Mouse (Mus musculus) MEL (cell line): Measurements from ENCODE around the gene Cep55. TPM values are rescaled to one million over a fixed set of nuclear protein-coding genes. Genes with fewer than 3 reads are reported as not detected.

Experiments
- DNase-seq: peaks from one replicate; pipeline ENCODE4 v3.0.0; 2011; ENCODE audit warnings: low read depth, low spot score
- H3K27ac ChIP-seq: 2 replicates; pipeline ENCODE4 v1.5.1; 2012; ENCODE audit warnings: low read depth, mild to moderate bottlenecking, control low read depth, low read length, moderate library complexity; ENCODE audit not compliant: control insufficient read depth
- H3K27me3 ChIP-seq, 2 experiments: fragments of 150-350 bp in 1 of 2; sonication (generic) in 1 of 2; 2 replicates each; pipeline ENCODE4 v1.6.1; 2012; ENCODE audit warnings: low read length in 2 of 2, mild to moderate bottlenecking in 2 of 2, improper control_type of control experiment in 1 of 2, moderate library complexity in 1 of 2; ENCODE audit not compliant: insufficient read depth in 2 of 2, control insufficient read depth in 1 of 2
- H3K36me3 ChIP-seq, 2 experiments: 2 replicates each; pipeline ENCODE4 v1.6.1; 2012 to 2014; ENCODE audit warnings: low read length in 2 of 2, improper control_type of control experiment in 1 of 2, inconsistent platforms in 1 of 2, mild to moderate bottlenecking in 1 of 2; ENCODE audit not compliant: insufficient read depth in 2 of 2, control insufficient read depth in 1 of 2
- H3K4me1 ChIP-seq, 2 experiments: fragments of 150-350 bp in 1 of 2; sonication (generic) in 1 of 2; 2 replicates each; pipeline ENCODE4 v1.6.1; 2012; ENCODE audit warnings: low read length in 2 of 2, improper control_type of control experiment in 1 of 2, mild to moderate bottlenecking in 1 of 2; ENCODE audit not compliant: insufficient read depth in 2 of 2, control insufficient read depth in 1 of 2
- H3K4me3 ChIP-seq, 2 experiments: fragments of 150-350 bp in 1 of 2; sonication (generic) in 1 of 2; 2 replicates each; pipeline ENCODE4 v1.5.1; 2012; ENCODE audit warnings: low read depth in 2 of 2, low read length in 2 of 2, mild to moderate bottlenecking in 2 of 2, moderate library complexity in 2 of 2, control low read depth in 1 of 2, improper control_type of control experiment in 1 of 2; ENCODE audit not compliant: control insufficient read depth in 1 of 2, insufficient read depth in 1 of 2
- H3K79me2 ChIP-seq: 2 replicates; pipeline ENCODE4 v1.6.1; 2012; ENCODE audit warnings: mild to moderate bottlenecking, low read length, moderate library complexity; ENCODE audit not compliant: control insufficient read depth, poor library complexity, insufficient read depth
- H3K9ac ChIP-seq: 2 replicates; pipeline ENCODE4 v1.6.1; 2012; ENCODE audit warnings: low read depth, mild to moderate bottlenecking, control low read depth, low read length, moderate library complexity; ENCODE audit not compliant: control insufficient read depth, poor library complexity, severe bottlenecking
- H3K9me3 ChIP-seq: fragments of 150-350 bp; sonication (generic); replicated peaks from 2 replicates; pipeline ENCODE4 v1.6.1; 2012; ENCODE audit warnings: mild to moderate bottlenecking, low read length, improper control_type of control experiment, moderate library complexity; ENCODE audit not compliant: insufficient read depth
- BHLHE40 ChIP-seq: IDR thresholded peaks from 2 replicates; pipeline ENCODE4 v1.6.1; 2012; ENCODE audit warnings: low read depth, mild to moderate bottlenecking, inconsistent platforms, low read length, improper control_type of control experiment, borderline replicate concordance
- CTCF ChIP-seq, 3 experiments: IDR thresholded peaks in 2 of 3; conservative IDR thresholded peaks in 1 of 3; 2 replicates each; pipeline ENCODE4 v1.5.1; 2011 to 2012; ENCODE audit warnings: low read length in 3 of 3, low read depth in 2 of 3, mild to moderate bottlenecking in 2 of 3, improper control_type of control experiment in 1 of 3, inconsistent platforms in 1 of 3, mixed read lengths in 1 of 3, moderate library complexity in 1 of 3; ENCODE audit not compliant: control insufficient read depth in 1 of 3, insufficient read depth in 1 of 3, poor library complexity in 1 of 3, severe bottlenecking in 1 of 3
- E2F4 ChIP-seq: IDR thresholded peaks from 2 replicates; pipeline ENCODE4 v1.6.1; 2011; ENCODE audit warnings: low read depth, low read length, improper control_type of control experiment, borderline replicate concordance
- GABPA ChIP-seq: IDR thresholded peaks from 2 replicates; pipeline ENCODE4 v1.6.1; 2012; ENCODE audit warnings: low read depth, mild to moderate bottlenecking, inconsistent platforms, low read length, improper control_type of control experiment, moderate library complexity
- HCFC1 ChIP-seq: IDR thresholded peaks from 2 replicates; pipeline ENCODE4 v1.6.1; 2012; ENCODE audit warnings: low read depth, mild to moderate bottlenecking, inconsistent platforms, low read length, improper control_type of control experiment, moderate library complexity
- JUND ChIP-seq: IDR thresholded peaks from 2 replicates; pipeline ENCODE4 v1.6.1; 2011; ENCODE audit warnings: low read depth, mild to moderate bottlenecking, improper control_type of control experiment, low read length
- KAT2A ChIP-seq: conservative IDR thresholded peaks from 2 replicates; pipeline ENCODE4 v1.6.1; 2012; ENCODE audit warnings: low read depth, low read length, improper control_type of control experiment, inconsistent platforms
- MAFK ChIP-seq: IDR thresholded peaks from 2 replicates; pipeline ENCODE4 v1.6.1; 2011; ENCODE audit warnings: low read depth, mild to moderate bottlenecking, low read length, improper control_type of control experiment, borderline replicate concordance
- MAX ChIP-seq: IDR thresholded peaks from 2 replicates; pipeline ENCODE4 v1.6.1; 2011; ENCODE audit warnings: low read length, improper control_type of control experiment
- MXI1 ChIP-seq: IDR thresholded peaks from 2 replicates; pipeline ENCODE4 v1.6.1; 2011; ENCODE audit warnings: mild to moderate bottlenecking, low read depth, low read length, improper control_type of control experiment
- MYB ChIP-seq: IDR thresholded peaks from 2 replicates; pipeline ENCODE4 v1.6.1; 2011; ENCODE audit warnings: mild to moderate bottlenecking, low read depth, low read length, improper control_type of control experiment
- POLR2A ChIP-seq, 2 experiments: IDR thresholded peaks; 2 replicates each; pipeline ENCODE4 v1.6.1; 2011 to 2012; ENCODE audit warnings: low read length in 2 of 2, mild to moderate bottlenecking in 2 of 2, control low read depth in 1 of 2, improper control_type of control experiment in 1 of 2, low read depth in 1 of 2, moderate library complexity in 1 of 2; ENCODE audit not compliant: control insufficient read depth in 1 of 2, insufficient read depth in 1 of 2, poor library complexity in 1 of 2
- POLR2AphosphoS5 ChIP-seq: IDR thresholded peaks from 2 replicates; pipeline ENCODE4 v1.6.1; 2012; ENCODE audit warnings: low read depth, borderline replicate concordance, mild to moderate bottlenecking, inconsistent platforms, low read length, moderate library complexity, mixed read lengths
- RAD21 ChIP-seq: IDR thresholded peaks from 2 replicates; pipeline ENCODE4 v1.6.1; 2011; ENCODE audit warnings: mild to moderate bottlenecking, low read depth, low read length, improper control_type of control experiment
- RCOR1 ChIP-seq: IDR thresholded peaks from 2 replicates; pipeline ENCODE4 v1.6.1; 2012; ENCODE audit warnings: low read depth, mild to moderate bottlenecking, inconsistent platforms, low read length, improper control_type of control experiment
- TCF12 ChIP-seq: IDR thresholded peaks from 2 replicates; pipeline ENCODE4 v1.6.1; 2014; ENCODE audit warnings: low read depth, mild to moderate bottlenecking, inconsistent platforms, low read length, improper control_type of control experiment, moderate library complexity
- USF2 ChIP-seq, 2 experiments: IDR thresholded peaks; 2 replicates each; pipeline ENCODE4 v1.6.1; 2011 to 2012; ENCODE audit warnings: improper control_type of control experiment in 2 of 2, low read length in 2 of 2, borderline replicate concordance in 1 of 2, inconsistent platforms in 1 of 2, low read depth in 1 of 2, mild to moderate bottlenecking in 1 of 2; ENCODE audit not compliant: insufficient read depth in 1 of 2
- ZC3H11A ChIP-seq: IDR thresholded peaks from 2 replicates; pipeline ENCODE4 v1.6.1; 2012; ENCODE audit warnings: low read depth, mild to moderate bottlenecking, inconsistent platforms, low read length, improper control_type of control experiment
- ZNF384 ChIP-seq: IDR thresholded peaks from 2 replicates; pipeline ENCODE4 v1.6.1; 2012; ENCODE audit warnings: low read depth, mild to moderate bottlenecking, inconsistent platforms, low read length, improper control_type of control experiment
- polyA plus RNA-seq, 2 experiments: library from polyadenylated mRNA; stranded (reverse) in 1 of 2; unstranded in 1 of 2; fragments of >175 nt in 1 of 2; fragments of >200 nt in 1 of 2; gene quantifications; 2 replicates each; pipeline versions ENCODE4 v1.2.1 to v1.2.4; 2012; ENCODE audit warnings: low replicate concordance in 2 of 2, low read depth in 1 of 2; ENCODE audit not compliant: insufficient read length in 2 of 2, insufficient read depth in 1 of 2, missing spikeins in 1 of 2
- total RNA-seq: library from RNA; depleted of rRNA; stranded (reverse); fragments of 300-350 nt; gene quantifications from 2 replicates; pipeline ENCODE4 v1.2.3, GENCODE M21; 2012

The Cep55 gene
- total and polyA plus RNA-seq, 3 experiments, result 11.1 to 17.1 TPM; not detected in 1

DNA sequence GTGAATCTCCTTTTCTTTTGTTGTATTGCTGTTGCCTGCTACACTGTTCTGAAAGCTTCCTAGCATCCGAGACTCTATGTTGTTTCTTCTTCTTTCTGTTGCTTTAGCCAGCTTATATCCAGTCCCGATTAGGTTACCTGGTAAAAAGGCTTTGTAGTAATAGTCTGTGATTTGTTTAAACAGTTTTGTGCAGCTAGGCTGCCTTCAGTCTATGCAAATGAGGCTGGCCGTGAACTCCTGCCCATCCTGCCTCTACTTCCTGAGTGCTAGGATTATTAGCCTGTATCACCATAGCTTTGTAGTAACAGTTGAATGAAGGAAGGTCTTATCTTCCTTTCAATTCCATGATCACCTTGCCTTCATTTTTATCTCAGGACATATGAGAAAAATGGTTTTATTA lies 1.5 kb downstream of the Cep55 start:
- Histone ChIP-seq H3K9me3 (no peaks in the 10 kb centered on the region), H3K9ac (no peak overlapping the region), H3K79me2 (peaks cover 6% of the 10 kb centered on the region), H3K27me3 (no peaks in the 10 kb centered on the region), H3K4me3 (no peak overlapping the region), H3K4me1 (peaks cover 4 to 5% of the 10 kb centered on the region in 2 experiments; a peak in 3 of 4 replicates), H3K36me3 (peaks cover 8 to 11% of the 10 kb centered on the region in 2 experiments), H3K27ac (no peak overlapping the region)
- DNase-seq, result no peak
- TF ChIP-seq POLR2A (IDR thresholded peaks at IDR 0.05; ENCODE audit: control insufficient read depth in 1 of 2, insufficient read depth in 1 of 2, low read depth in 1 of 2, low read length in 2 of 2, poor library complexity in 1 of 2), result no peak
- TF ChIP-seq POLR2AphosphoS5, result no peak

DNA sequence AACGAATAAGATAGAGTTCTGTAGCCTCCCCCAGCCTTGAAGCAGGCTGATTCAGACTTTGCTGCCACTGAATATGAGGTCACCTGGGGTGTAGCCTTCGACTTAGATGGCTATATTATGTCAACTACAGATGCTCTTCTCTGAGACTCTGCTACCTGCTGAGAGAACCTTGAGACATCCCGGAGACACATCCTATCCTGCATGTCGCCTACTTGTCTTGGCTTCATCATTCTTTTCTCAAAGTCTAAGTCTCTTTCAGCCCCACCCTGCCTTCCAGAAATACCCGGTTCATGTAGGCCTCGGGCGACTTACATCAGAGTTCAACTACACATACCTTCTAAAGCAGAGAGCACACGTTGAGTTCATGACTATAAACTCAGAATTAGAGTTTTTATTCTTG lies 2.1 kb downstream of the Cep55 start:
- Histone ChIP-seq H3K36me3 (peaks cover 8 to 11% of the 10 kb centered on the region in 2 experiments), H3K4me1 (peaks cover 4 to 5% of the 10 kb centered on the region in 2 experiments; a peak in 3 of 4 replicates), H3K79me2 (peaks cover 6% of the 10 kb centered on the region), H3K9me3 (no peaks in the 10 kb centered on the region), H3K4me3 (no peak overlapping the region), H3K9ac (no peak overlapping the region), H3K27ac (no peak overlapping the region), H3K27me3 (no peaks in the 10 kb centered on the region)
- DNase-seq, result no peak
- TF ChIP-seq E2F4, result no peak
- TF ChIP-seq MYB, result no peak
- no peak for TF ChIP-seq ZNF384
- no peak for TF ChIP-seq JUND
- TF ChIP-seq MXI1, result no peak
- TF ChIP-seq CTCF (IDR thresholded peaks at IDR 0.05 in 2 of 3, conservative IDR thresholded peaks at IDR 0.05 in 1 of 3; ENCODE audit: control insufficient read depth in 1 of 3, insufficient read depth in 1 of 3, low read depth in 2 of 3, low read length in 3 of 3, poor library complexity in 1 of 3, severe bottlenecking in 1 of 3), result no peak
- TF ChIP-seq HCFC1, result no peak
- TF ChIP-seq TCF12, result no peak
- no peak for TF ChIP-seq RCOR1
- TF ChIP-seq BHLHE40, result no peak
- TF ChIP-seq POLR2AphosphoS5, result no peak
- no peak for TF ChIP-seq MAFK
- no peak for TF ChIP-seq KAT2A
- TF ChIP-seq RAD21, result no peak
- TF ChIP-seq GABPA, result no peak
- no peak for TF ChIP-seq POLR2A (IDR thresholded peaks at IDR 0.05; ENCODE audit: control insufficient read depth in 1 of 2, insufficient read depth in 1 of 2, low read depth in 1 of 2, low read length in 2 of 2, poor library complexity in 1 of 2)

DNA sequence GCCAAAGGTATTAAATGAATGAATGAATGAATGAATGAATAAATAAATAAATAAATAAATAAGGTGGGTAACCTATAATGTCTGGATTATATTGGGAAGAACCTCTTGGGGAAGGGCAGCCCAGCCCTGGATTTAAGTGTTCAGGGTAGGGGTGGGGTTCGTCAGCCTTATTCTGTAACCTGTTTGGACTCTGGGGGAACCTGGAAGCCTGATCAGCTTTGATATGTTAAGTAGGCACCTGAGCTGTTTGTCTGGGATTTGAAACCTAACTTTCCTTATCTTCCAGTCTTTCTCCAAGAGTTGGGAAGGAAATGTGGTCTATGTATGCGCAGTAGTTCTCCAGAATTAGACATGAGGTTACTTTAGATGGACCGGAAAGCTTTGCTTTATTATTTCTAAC lies 8.4 kb downstream of the Cep55 start:
- no peak for DNase-seq
- TF ChIP-seq BHLHE40 (no peak), ZC3H11A (no peak), RCOR1 (no peak), MAX (no peak), USF2 (IDR thresholded peaks at IDR 0.05; ENCODE audit: borderline replicate concordance in 1 of 2, insufficient read depth in 1 of 2, low read depth in 1 of 2, low read length in 2 of 2) (no peak), MAFK (no peak)
- no peak overlapping the region for H3K4me3 ChIP-seq
- H3K27ac ChIP-seq, result no peak overlapping the region
- H3K27me3 ChIP-seq, result no peaks in the 10 kb centered on the region
- no peaks in the 10 kb centered on the region for H3K4me1 ChIP-seq
- peaks cover 0 to 8% of the 10 kb centered on the region in 2 experiments; a peak in 2 of 4 replicates for H3K36me3 ChIP-seq
- H3K9ac ChIP-seq, result no peak overlapping the region
- no peaks in the 10 kb centered on the region; the same call in 1 of the 2 replicates for H3K79me2 ChIP-seq
- no peaks in the 10 kb centered on the region for H3K9me3 ChIP-seq
